Mouse (Mus musculus) liver, embryonic 13.5 days (tissue): ENCODE results near the gene Gpx4. TPM values are rescaled to one million over a fixed set of nuclear protein-coding genes. Genes with fewer than 3 reads are reported as not detected.

Source experiments
- ATAC-seq: fragments of 200-750 bp; cut with Nextera tagmentation; 2 replicates; pipeline ENCODE4 v1.8.0; 2017; ENCODE audit warnings: low read depth, mild to moderate bottlenecking, moderate number of reproducible peaks, moderate library complexity
- DNase-seq: peaks from one replicate; pipeline ENCODE4 v3.0.0; 2022
- H3K27ac ChIP-seq: fragments of 300-500 bp; sonication (generic); 2 replicates; pipeline ENCODE4 v1.5.1; 2015; ENCODE audit warnings: moderate library complexity, mild to moderate bottlenecking, inconsistent platforms
- H3K27me3 ChIP-seq: fragments of 300-500 bp; sonication (generic); 2 replicates; pipeline ENCODE4 v1.6.1; 2015; ENCODE audit warnings: mild to moderate bottlenecking, inconsistent platforms
- H3K36me3 ChIP-seq: fragments of 300-500 bp; sonication (generic); 2 replicates; pipeline ENCODE4 v1.6.1; 2015; ENCODE audit warnings: mild to moderate bottlenecking, inconsistent platforms
- H3K4me1 ChIP-seq: fragments of 300-500 bp; sonication (generic); replicated peaks from 2 replicates; pipeline ENCODE4 v1.6.1; 2015; ENCODE audit warnings: inconsistent platforms
- H3K4me2 ChIP-seq: fragments of 300-500 bp; sonication (generic); 2 replicates; pipeline ENCODE4 v1.6.1; 2015; ENCODE audit warnings: inconsistent platforms, mild to moderate bottlenecking, moderate library complexity
- H3K4me3 ChIP-seq: fragments of 300-500 bp; sonication (generic); replicated peaks from 2 replicates; pipeline ENCODE4 v1.5.1; 2015; ENCODE audit warnings: mild to moderate bottlenecking, inconsistent platforms
- H3K9ac ChIP-seq: fragments of 300-500 bp; sonication (generic); 2 replicates; pipeline ENCODE4 v1.6.1; 2015; ENCODE audit warnings: mild to moderate bottlenecking, inconsistent platforms
- H3K9me3 ChIP-seq: fragments of 300-500 bp; sonication (generic); replicated peaks from 2 replicates; pipeline ENCODE4 v1.6.1; 2016; ENCODE audit warnings: inconsistent platforms
- WGBS: fragments of 180-500 bp; shearing (Covaris S2); methylation state at CpG from one replicate; pipeline ENCODE4 v1.1.7; 2015; ENCODE audit not compliant: insufficient replicate concordance; 5-methylcytosine and 5-hydroxymethylcytosine counted together
- polyA plus RNA-seq: library from polyadenylated mRNA; unstranded; fragments of >200 nt; fragmentation: Nextera tagmentation; extraction: Ambion mirVana; gene quantifications from 2 replicates; pipeline ENCODE4 v1.2.1, GENCODE M21; 2015

Gene Gpx4
- polyA plus RNA-seq, 1 experiment from 2014 or later, result 677 TPM

DNA sequence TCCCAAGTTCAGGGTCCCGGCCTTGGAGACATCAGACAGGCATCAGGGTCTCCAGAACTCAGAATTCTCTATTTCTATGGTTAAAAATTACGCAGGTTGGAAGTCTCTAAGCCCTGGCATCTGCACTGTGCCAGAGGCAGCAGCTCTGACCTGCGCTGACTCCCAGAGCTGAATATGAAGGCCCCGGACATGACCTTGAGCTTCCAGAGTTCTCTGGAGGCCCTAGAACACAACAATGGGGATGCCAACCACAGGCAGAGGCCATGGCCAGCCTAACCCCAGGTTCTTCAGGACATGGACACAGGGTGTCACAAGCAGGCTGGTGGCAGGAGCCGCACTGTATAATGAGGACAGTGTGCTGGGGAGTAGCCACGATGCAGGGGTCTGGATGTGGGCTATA lies 47.1 kb downstream of the Gpx4 start:
- DNase-seq, result no peak
- Histone ChIP-seq H3K27ac (peak overlapping the region; percentile 29; the same call in 1 of the 2 replicates), H3K4me2 (no peak overlapping the region), H3K9me3 (no peaks in the 10 kb centered on the region), H3K27me3 (no peaks in the 10 kb centered on the region), H3K4me3 (no peak overlapping the region), H3K4me1 (peaks cover 85% of the 10 kb centered on the region), H3K9ac (no peak overlapping the region), H3K36me3 (peaks cover 16% of the 10 kb centered on the region)
- no peak for ATAC-seq
- WGBS, result 84% methylated on average over 6 of the region's 6 CpGs

DNA sequence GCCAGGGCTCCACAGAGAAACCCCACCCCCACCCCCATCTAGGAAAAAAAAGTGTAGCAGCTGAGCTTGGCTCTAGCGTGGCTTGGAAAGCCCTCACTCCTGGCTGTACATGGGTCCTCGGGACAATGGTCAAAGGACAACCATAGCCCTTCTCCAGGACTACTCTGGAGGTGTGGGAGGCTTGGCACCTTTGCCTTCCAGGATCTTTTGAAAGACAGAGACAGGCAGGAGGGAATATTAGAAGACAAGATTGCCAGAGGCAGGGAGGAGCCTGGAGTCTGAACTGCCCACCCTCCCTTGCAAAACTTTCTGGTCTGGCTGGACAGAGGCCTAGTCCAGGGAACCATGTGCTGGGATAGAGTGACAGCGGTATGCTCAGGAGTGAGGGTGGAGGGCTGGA lies 47.7 kb downstream of the Gpx4 start:
- Histone ChIP-seq H3K9ac (0 out of 2 replicates have a peak overlapping the region, but pooled peaks have one; percentile 15), H3K4me1 (peaks cover 86% of the 10 kb centered on the region), H3K36me3 (peaks cover 16% of the 10 kb centered on the region), H3K9me3 (no peaks in the 10 kb centered on the region), H3K27ac (no peak overlapping the region; the same call in 1 of the 2 replicates), H3K27me3 (no peaks in the 10 kb centered on the region), H3K4me2 (no peak overlapping the region), H3K4me3 (no peak overlapping the region)
- WGBS, result 74% methylated on average over 3 of the region's 3 CpGs
- ATAC-seq (no peak), DNase-seq (no peak)

DNA sequence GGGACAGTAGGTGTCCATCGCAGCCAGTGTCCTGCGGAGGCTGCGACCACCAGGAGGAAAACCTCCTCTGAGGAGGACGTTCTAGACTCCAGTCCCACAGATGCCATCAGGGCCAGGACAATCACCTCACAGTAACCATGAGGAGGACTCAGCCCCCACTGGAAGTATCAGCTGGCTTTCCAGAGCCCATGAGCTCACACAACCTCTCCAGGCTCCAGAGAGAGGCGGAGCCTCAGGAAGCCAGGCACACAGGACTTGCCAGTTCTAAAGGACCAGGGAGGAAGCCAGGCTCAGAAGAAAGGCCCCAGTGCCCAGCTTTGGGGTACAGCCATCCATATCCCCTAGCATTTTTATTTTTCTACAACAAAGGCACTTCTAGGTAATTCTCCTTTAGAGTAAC lies 48.6 kb downstream of the Gpx4 start:
- no peaks in the 10 kb centered on the region for H3K27me3 ChIP-seq
- no peak for DNase-seq
- no peak overlapping the region for H3K9ac ChIP-seq
- peaks cover 87% of the 10 kb centered on the region for H3K4me1 ChIP-seq
- H3K4me2 ChIP-seq, result no peak overlapping the region
- peak overlapping the region; percentile 88; the same call in 1 of the 2 replicates for H3K27ac ChIP-seq
- no peak for ATAC-seq
- WGBS, result 86% methylated on average over 5 of the region's 5 CpGs
- H3K9me3 ChIP-seq, result no peaks in the 10 kb centered on the region
- peaks cover 20% of the 10 kb centered on the region for H3K36me3 ChIP-seq
- no peak overlapping the region for H3K4me3 ChIP-seq

DNA sequence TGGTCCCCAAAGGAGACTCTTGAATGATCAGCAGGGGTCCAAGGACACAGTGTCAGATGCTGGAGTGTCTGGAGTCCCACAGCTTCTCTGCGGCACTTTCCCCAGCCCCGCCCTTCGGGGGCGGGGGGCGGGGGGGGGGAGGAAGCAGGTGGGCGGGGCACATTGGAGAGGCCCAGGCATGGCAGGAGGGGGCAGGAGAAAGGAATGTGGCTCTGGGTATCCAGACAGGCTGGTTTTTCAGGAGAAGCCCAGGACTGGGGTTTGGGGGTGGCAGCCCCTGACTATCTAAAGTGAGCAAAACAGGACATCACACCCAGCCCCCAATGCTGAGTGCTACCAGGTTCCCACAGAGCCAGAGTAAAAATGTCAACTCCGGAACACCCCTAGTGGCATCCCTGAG lies 50.3 kb downstream of the Gpx4 start:
- DNase-seq (no peak), ATAC-seq (peak; percentile 20; the same call in 1 of the 2 replicates)
- H3K4me2 ChIP-seq, result peak overlapping the region; percentile 39
- no peak overlapping the region for H3K4me3 ChIP-seq
- H3K9me3 ChIP-seq, result no peaks in the 10 kb centered on the region
- peak overlapping the region; percentile 50; the same call in 1 of the 2 replicates for H3K9ac ChIP-seq
- peaks cover 93% of the 10 kb centered on the region for H3K4me1 ChIP-seq
- peak overlapping the region; percentile 88 for H3K27ac ChIP-seq
- no peaks in the 10 kb centered on the region for H3K27me3 ChIP-seq
- WGBS, result 17% methylated on average over 7 of the region's 7 CpGs
- peaks cover 15% of the 10 kb centered on the region for H3K36me3 ChIP-seq

DNA sequence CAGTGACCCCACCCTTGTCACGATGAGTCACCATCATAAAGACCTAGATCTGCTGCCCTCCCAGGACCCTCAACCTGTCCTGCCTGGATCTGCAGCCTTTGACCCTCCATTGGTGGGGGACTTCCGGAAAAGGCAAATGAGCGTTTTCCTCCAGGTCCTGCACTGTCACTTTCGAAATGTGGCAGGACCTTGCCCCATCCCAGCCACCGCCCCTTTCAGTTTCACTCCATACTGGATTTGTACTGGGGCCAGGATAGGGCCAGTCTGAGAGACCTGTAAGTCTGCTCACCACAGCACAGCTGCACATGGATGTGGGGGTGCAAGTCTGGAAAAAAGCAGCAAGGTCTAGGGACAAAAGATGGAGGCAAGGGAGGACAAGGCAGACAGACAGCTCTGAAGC lies 51.7 kb downstream of the Gpx4 start:
- H3K4me2 ChIP-seq, result peak overlapping the region; percentile 40
- no peaks in the 10 kb centered on the region for H3K9me3 ChIP-seq
- 0 out of 2 replicates have a peak, but pooled peaks cover 9% of the 10 kb centered on the region for H3K36me3 ChIP-seq
- peak overlapping the region; percentile 88 for H3K27ac ChIP-seq
- DNase-seq (no peak), ATAC-seq (no peak)
- H3K9ac ChIP-seq, result peak overlapping the region; percentile 52
- H3K4me3 ChIP-seq, result no peak overlapping the region; the same call in 1 of the 2 replicates
- no peaks in the 10 kb centered on the region for H3K27me3 ChIP-seq
- WGBS, result 61% methylated on average over 5 of the region's 5 CpGs
- H3K4me1 ChIP-seq, result peaks cover 93% of the 10 kb centered on the region

DNA sequence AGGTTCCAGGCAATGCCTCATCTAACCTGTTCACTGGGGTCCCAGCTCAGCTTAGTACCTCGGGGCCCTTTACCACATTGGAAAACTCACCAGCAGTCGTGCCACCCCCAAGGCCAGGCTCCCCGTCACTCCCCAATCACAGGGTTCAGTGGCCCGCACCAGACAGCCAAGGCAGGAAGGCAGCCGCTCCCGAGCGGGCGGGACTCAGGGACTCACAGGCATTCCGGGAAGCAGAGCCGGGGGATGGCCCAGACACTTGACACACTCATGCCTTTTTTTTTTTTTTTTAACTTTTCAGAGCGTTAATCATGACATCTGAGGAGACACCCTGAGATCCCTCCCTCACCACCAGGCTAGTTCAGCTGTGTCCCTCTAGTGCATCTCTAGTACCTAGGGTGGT lies 54.0 kb downstream of the Gpx4 start:
- Histone ChIP-seq H3K9ac (peak overlapping the region; percentile 98), H3K27ac (peak overlapping the region; percentile 88), H3K4me2 (peak overlapping the region; percentile 89), H3K9me3 (no peaks in the 10 kb centered on the region), H3K36me3 (0 out of 2 replicates have a peak, but pooled peaks cover 4% of the 10 kb centered on the region), H3K4me3 (peak overlapping the region; percentile 92), H3K27me3 (no peaks in the 10 kb centered on the region), H3K4me1 (peaks cover 93% of the 10 kb centered on the region)
- ATAC-seq (no peak), DNase-seq (no peak)
- WGBS, result 46% methylated on average over 11 of the region's 11 CpGs

DNA sequence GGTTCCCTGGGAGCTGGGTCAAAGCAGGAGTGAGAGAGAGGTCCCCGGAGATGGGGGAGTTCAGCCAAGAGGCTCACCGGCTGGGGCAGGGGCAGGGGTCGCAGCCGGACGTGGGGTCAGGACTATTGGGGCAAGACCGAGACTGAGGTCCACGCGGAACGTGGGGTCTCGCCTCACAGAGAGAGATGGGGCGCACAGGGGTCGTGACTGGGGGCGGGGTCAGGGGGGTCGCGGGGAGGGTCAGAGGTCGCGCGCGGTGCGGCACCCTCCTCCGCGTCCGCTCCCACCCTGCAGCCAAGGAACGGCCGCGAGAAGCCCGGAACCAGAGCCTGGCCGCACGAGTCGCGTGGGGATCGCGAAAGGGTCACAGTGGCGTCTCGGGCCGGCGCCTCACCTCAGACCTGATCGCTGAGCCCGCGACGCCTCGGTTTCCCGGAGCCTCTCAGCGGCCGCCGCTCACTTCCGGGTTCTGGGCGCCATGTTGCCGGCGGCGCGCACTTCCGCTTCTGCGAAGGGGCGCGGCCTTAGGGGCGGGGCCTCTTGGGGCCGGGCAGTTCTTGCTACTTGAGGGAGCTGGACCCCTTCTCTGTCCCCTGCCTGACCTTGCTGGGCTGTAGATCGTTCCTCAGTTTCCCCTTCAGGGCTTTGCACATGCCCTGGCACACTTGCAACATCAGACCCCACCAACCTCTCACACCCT lies 55.4 kb downstream of the Gpx4 start:
- peak; percentile 86 for DNase-seq
- Histone ChIP-seq H3K9me3 (no peaks in the 10 kb centered on the region), H3K4me2 (peak overlapping the region; percentile 89), H3K9ac (peak overlapping the region; percentile 98), H3K27ac (peak overlapping the region; percentile 88), H3K4me1 (peaks cover 85% of the 10 kb centered on the region), H3K36me3 (0 out of 2 replicates have a peak, but pooled peaks cover 4% of the 10 kb centered on the region), H3K4me3 (peak overlapping the region; percentile 92), H3K27me3 (no peaks in the 10 kb centered on the region)
- under 1% methylated on average over 48 of the region's 59 CpGs for WGBS
- ATAC-seq, result peak; percentile 76

DNA sequence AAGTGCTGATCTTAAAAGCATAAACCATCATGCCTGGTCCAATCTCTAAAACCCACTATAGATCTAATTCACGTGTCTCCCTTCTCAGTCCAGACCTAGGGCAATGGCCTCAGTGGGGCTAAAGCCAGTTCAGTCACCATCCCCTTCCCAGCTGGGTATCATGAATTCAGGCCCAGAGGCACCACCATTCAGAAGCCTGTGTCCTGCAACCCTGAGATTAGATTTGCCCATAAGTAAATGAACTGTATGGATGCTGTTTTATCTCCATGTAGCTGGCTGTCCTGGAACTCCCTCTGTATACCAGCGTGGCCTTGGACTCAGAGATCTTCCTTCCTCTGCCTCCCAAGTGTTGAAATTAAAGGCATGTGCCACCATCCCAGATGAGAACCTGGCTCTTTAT lies 56.1 kb downstream of the Gpx4 start:
- no peaks in the 10 kb centered on the region for H3K27me3 ChIP-seq
- WGBS, result 55% methylated on average over 2 of the region's 2 CpGs
- ATAC-seq (peak; percentile 69), DNase-seq (peak; percentile 47)
- peaks cover 84% of the 10 kb centered on the region for H3K4me1 ChIP-seq
- peak overlapping the region; percentile 92 for H3K4me3 ChIP-seq
- 0 out of 2 replicates have a peak, but pooled peaks cover 4% of the 10 kb centered on the region for H3K36me3 ChIP-seq
- H3K27ac ChIP-seq, result peak overlapping the region; percentile 88
- peak overlapping the region; percentile 98 for H3K9ac ChIP-seq
- no peaks in the 10 kb centered on the region for H3K9me3 ChIP-seq
- peak overlapping the region; percentile 89 for H3K4me2 ChIP-seq

DNA sequence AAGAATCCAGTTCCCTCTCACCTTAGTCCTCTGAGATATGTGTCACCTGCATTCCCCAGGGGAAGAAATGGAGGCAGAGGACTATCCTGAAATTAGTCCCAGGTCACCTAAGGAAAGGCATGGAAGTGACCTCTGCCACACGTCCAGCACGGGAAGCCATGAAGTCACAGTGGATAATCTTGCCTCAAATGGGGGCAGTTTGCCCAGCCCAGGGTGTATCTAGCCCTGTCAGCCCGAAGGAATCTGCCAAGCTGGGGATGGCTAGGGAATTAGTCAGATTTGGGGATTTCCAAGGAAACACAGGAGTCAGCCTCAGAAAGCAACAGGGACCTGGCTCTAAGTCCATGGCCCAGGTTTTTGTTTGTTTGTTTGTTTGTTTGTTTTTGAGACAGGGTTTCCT lies 57.2 kb downstream of the Gpx4 start:
- H3K4me2 ChIP-seq, result no peak overlapping the region
- no peak overlapping the region for H3K9ac ChIP-seq
- no peaks in the 10 kb centered on the region for H3K9me3 ChIP-seq
- no peak overlapping the region for H3K4me3 ChIP-seq
- 71% methylated on average over 3 of the region's 3 CpGs for WGBS
- no peak for ATAC-seq
- 0 out of 2 replicates have a peak, but pooled peaks cover 4% of the 10 kb centered on the region for H3K36me3 ChIP-seq
- H3K27me3 ChIP-seq, result no peaks in the 10 kb centered on the region
- DNase-seq, result no peak
- H3K27ac ChIP-seq, result peak overlapping the region; percentile 88
- peaks cover 72% of the 10 kb centered on the region for H3K4me1 ChIP-seq

DNA sequence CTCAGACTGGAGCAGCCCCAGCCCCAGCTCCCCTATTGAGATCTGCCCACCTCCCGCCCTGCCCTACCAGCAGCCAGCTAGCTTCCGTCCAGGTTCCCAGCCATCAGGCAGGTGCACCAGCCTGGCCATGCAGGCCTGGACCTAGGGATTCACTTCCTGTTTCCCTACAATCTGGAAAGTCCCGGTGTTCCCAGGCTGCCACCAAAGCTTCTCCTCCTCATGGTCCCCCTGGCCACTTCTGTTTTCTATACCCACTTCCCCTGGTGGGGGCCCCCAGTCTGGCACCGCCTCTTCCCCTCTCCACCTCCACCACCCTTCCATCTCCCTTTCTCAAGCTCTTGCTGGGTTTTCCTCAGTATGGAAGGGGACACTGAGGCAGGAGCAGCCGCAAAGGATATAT lies 58.5 kb downstream of the Gpx4 start, which contains the start of gene Sbno2:
Gene Sbno2, minus strand, starts transcription at position 112 of the 400 bp plus-strand sequence.
- no peaks in the 10 kb centered on the region for H3K9me3 ChIP-seq
- H3K4me1 ChIP-seq, result peaks cover 67% of the 10 kb centered on the region
- no peaks in the 10 kb centered on the region for H3K36me3 ChIP-seq
- peak within 1 kb of the TSS; percentile 8 for H3K4me2 ChIP-seq
- H3K27ac ChIP-seq, result peak within 1 kb of the TSS; percentile 88
- H3K9ac ChIP-seq, result peak within 1 kb of the TSS; percentile 22
- 65% methylated on average over 5 of the region's 5 CpGs for WGBS
- ATAC-seq (no peak), DNase-seq (no peak)
- H3K4me3 ChIP-seq, result no peak within 1 kb of the TSS
- no peaks in the 10 kb centered on the region for H3K27me3 ChIP-seq

DNA sequence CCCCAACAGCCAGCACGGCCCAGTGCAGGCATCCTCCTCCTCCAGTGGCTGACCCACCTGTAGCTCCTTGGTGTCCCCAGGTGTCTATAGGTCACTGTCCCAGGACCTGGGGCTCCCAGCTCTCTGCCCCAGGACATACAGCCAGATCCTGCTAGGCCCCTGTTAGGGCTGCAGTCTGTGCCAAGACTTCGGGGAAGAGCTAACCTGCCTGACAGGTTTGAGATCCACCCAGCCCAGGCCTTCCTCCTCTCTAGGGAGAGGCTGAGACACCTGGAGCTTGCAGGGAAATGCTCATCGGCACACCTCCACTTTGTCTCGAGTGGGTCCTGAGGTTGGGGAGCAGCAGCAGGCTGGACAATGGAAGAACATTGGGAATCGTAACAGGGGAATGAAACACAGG lies 59.0 kb downstream of the Gpx4 start:
- peaks cover 63% of the 10 kb centered on the region for H3K4me1 ChIP-seq
- no peak for ATAC-seq
- no peak for DNase-seq
- peak overlapping the region; percentile 17; the same call in 1 of the 2 replicates for H3K9ac ChIP-seq
- H3K27me3 ChIP-seq, result no peaks in the 10 kb centered on the region
- WGBS, result 60% methylated on average over 5 of the region's 5 CpGs
- H3K27ac ChIP-seq, result no peak overlapping the region
- H3K9me3 ChIP-seq, result no peaks in the 10 kb centered on the region
- H3K4me3 ChIP-seq, result no peak overlapping the region
- no peaks in the 10 kb centered on the region for H3K36me3 ChIP-seq
- peak overlapping the region; percentile 6; the same call in 1 of the 2 replicates for H3K4me2 ChIP-seq
